Mouse (Mus musculus) c-Kit-positive CD71-negative TER-119-negative erythroid progenitor cells, embryonic 14.5 days (primary cell): ENCODE results near the gene Dpf2.

ENCODE experiments used
- DNase-seq: peaks from one replicate; pipeline ENCODE4 v3.0.0-alpha.2; 2013; ENCODE audit warnings: low read depth

Dpf2 gene

DNA sequence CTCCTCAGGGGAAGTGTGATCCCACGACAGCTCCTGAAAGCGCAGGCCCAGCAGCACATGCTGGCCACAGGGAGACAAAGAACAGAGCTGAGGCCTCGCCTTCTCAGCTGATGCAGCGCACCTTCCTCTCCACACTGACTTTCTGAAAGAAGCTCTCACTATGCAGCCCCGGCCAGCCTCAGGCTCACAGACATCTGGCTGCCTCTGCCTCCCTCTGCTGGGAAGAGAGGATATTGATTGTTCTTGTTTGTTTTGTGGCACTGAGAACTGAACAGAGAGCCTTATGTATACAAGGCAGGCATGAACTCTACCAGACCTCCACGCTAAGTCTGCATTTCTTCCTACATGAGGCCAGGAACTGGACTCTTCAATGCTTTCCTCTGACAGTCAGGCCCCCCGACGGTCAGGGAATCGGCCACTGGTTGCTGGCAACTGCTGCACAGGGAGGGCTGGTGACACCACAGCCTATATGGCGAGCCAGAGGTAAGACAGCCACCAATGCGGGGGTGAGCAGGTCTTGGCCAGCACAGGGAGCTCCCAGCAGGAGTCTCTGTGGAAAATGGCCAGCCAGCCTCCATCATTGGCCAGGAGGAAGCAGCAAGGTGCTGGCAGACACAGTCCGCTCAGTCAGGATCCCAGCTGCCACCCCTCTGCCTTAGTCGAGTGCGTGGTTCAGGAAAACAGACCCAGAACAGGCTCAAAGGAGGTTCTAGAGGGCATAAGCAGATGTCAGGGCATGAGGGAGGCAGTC, 50.3 kb downstream of the Dpf2 start:
- no peak for DNase-seq

DNA sequence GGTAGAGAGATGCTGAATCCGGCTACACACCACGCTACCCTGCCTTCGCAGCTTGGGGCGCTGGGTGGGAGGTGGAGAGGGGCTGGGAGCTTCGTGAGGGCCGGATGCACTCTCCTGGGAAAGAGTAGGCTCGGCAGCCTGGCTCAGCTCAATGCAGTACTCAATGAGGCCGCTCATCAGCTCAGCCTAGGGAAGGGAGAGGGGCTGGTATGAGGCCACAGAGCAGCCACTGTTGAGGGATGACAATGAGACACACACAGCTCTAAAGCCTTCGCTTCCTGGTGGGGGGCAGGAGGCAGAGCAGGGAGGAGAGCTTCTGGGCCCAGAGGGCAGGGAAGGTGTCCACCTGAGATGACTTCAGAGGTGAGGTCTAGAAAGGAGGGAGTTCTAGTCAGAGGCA, 56.2 kb downstream of the Dpf2 start:
- DNase-seq = no peak

DNA sequence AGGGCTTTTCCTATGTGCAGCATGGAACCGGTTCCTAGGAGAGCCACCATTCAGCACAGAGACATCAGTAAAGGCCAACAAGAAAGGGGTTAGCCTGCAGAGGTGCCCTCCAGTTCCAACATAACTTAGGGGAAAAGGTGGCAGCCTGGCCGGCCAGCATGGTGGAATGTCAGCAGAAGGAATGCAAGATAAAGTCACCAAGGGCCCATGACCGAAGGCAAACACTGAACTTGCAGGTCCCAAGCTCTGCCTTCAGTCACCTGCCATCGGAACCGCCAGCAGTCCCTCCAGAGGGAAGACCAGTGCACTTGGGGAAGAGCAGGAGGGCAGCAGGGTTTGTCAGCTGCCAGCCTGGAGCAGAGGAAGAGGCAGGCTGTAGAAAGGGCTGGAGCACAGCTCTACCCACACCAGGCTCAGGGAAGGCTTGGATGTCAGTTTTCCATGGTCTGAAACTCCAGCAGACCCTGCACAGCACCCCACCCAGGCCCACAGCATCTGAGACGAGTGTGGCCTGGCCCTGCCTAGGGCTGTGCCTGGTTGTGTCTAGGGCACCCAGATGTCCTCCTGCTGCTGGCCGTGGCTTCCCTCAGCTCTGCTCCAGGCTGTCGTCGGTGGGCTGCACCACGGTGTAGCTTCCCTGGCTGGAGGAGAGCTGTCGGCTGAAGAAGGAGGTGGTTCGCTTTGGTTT, 60.6 kb downstream of the Dpf2 start:
- no peak for DNase-seq

DNA sequence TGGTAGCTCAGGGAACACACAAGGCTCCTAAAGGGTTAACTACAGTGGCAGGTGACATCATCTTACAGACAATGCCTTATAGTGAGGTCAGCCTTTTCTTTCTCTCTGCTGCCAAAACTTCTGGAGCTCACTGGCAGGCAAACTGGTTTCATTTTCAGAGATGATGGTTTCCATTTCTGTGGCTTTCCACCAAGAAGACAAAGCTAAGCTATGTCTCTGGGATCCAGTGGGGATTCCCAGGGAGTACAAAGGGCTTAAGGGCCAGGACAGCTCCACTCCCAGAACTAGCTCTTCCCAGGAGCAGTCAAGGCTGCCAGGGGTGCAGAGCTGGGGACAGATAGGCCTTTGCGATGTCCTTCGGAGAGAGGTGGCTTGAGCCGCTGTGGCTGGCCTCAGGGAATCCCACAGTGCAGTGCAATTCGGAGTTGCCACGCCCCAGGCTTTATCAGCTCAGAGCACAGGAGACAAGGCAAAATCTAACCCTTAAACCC, 61.3 kb downstream of the Dpf2 start:
- DNase-seq = no peak

DNA sequence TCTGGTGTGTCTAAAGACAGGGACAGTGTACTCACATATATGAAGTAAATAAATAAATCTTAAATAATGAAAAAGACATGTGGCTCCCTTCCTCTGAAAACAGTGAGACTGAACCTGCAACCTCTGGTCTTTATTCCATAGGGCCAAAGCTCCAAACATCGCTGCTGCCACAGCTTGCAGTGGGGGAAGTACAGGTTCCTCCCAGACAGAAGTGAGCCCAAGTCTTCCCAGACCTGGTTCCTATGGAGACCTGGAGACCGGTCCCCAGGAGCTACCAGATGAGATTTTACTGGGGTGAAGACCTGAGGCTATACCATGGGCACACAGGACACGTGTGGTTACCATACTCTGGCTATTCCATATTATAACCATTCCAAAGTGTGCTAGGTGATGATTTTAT, 62.0 kb downstream of the Dpf2 start:
- no peak for DNase-seq

DNA sequence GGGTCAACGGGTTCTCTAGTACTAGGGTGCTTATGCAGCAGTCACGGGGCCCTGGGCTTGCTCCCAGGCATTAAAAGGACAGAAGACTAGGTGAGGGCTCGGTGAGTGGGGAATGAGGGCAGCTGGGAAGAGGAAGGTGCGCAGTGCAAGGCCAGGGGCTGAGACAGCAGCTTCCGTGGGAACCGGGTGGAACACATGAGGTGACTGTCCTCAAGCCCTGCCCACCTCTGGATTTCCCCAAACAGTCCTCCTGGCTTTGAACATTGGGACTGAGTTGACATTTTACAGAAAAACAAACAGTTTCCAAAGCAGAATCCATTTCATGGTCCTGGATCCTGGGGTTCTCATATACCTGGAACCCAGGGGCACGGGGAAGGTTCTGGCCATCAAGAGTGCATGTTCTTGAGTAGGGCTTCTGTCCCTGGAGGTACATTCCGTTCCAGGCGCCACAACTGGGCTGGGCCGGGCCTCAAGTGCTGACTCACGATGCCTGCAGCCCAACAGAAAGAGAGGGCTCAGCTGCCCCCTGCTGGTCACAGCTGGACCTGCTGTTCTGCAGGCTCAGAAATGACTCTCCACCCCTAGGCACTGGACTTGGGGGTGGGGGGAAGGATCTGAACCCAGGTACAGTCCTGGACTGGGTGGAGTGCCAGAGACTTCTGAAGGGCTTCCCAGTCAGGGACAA, 62.8 kb downstream of the Dpf2 start:
- DNase-seq = peak; percentile 85

DNA sequence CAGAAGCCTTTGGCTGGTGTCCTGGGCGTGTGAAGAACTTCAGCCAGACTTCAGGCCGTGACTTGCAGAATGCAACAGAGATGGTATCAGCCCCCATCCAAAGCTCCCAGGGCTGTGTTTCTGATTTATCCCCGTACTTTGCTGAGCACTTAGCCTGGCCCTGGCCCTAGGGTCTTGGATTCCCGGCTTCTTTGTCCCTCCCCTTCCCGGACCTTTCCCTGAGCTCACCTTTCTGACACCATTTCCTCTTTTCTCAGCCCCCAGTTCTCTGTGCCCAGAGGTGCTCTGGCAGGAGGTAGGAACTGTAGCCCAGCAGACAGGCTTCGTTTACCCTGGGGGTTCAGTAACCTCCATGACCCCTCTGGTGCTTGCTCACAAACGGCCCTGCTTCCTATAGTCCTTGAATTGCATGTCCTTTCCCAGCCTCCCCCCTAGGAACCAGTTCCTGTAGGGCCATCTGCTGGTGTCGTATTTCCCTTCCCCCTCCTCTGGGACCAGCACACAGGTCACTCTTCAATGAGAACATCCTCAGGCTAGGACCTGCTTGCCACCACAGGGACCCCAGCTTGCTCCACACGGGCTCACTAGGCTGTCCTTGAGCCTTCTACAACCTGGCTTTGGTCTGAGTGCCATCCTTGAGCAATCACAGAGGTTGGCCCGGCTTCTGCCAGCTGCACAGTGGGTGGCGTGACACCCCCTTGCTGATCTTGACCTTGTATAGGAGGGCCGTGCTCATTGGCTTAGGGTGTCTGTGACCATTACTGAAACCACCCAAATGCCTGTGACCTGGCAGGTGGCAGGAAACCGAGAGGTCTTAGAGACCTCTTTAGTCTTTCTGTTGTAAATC, 63.8 kb downstream of the Dpf2 start:
- DNase-seq = no peak

DNA sequence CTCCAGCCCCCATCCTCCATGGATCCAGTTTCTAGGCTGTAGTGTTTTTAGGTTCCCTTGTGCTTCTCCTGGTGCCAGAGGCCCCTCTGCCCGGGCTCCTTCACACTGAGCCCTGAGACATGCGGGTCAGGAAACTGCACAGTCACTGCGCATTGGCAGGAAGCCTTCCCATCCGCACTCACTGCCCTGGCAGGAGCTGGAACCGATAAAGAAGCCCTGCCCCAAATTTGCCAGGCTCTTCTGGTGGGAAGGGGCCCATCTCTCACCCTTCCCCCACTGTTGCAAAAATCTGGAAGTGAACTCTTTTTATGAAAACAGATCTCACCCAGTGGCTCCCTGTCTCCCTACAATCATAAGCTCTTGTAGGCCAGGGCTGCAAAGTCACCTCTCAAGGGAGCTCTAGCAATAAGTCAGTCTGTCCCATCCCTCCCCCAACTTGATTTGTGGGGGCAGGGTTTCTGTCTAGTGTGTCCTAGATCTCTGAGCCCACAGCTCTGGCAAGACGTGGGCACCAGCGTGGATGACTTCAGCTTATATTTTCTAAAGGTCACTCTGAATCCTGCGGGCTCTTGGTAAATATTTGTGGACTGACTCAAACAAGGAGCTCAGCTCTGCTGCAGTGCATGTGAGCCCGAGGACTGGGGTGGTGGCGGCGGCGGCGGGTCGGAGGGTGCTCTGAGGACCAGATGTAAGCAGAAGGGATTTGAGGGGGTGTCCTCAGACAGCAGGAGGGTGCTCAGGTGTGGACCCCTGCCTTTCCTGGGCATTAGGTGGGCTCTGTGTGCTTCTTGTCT, 64.6 kb downstream of the Dpf2 start:
- DNase-seq = no peak

DNA sequence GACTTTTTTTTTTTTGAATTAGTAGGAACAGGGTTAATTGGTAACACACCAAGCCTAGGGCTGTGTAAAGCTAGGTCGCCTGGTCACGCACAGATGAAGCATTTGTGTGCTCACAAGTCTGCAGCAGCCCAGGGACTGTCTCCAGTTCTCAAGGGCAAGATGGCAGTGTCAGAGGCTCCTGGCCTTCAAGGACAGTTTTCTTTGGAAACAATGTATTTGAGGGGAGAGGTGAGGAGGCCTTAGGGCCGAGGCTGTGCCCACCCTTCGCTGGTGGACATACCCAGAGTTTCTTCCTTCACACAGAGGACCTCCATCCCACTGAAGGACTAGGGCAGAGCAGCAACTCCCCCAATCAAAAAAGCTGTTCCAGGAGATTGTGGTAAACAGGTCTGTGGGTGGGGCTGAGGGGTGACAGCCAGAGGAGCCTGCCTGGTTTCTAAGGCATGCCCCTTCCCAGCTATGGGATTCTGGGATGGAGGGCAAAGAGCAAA, 65.5 kb downstream of the Dpf2 start:
- no peak for DNase-seq

DNA sequence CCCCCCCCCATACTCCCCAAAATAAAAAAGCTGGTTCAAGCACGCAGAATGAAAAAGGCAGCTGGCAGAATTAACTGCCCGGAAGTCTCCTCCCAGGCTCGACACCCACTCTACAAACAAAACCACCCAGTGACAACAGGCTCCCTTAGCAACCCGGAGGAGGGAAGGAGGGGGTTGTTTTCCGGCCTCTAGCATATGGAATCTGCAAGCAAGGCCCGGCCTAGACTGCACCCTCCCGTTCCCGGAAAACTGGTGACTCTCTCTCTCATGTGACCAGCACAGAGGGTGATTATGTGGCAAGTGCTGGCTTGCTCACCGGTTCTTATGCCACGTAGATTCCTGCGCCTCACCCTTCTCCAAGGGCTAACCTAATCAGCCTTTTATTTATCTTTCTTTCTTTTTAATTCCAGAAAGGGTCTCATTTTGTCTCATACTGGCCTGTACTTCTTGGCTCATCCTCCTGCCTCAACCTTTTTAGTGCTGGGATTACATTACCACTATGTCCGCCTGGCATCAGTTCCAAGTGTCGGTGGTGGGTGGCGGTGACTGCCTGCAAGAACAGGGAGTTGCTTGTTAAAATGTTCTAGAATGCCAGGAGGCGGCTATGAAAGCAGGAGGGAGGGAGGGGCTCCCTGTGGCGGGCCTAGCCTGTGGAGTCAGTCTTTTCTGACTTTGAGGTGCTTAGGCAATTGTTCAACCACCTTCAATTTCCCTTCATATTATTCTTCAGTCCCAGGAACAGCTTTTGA, 66.1 kb downstream of the Dpf2 start:
- no peak for DNase-seq
